Mouse (Mus musculus): Measurements from ENCODE around the gene Samd8.

GRCm38 (mm10) chr14:21746251-21746650 lies 4.1 kb upstream of the Samd8 start:
- TF ChIP-seq CTCF (IDR thresholded peaks at IDR 0.05) (no peak), EP300 (IDR thresholded peaks at IDR 0.05) (no peak)
